Mouse (Mus musculus) layer of hippocampus, adult 11-12 months (tissue): Measurements from ENCODE around the gene Slco4a1.

ENCODE experiments used
- DNase-seq: peaks from one replicate; pipeline ENCODE4 v3.0.0; 2022; ENCODE audit warnings: low spot score

Gene Slco4a1

DNA sequence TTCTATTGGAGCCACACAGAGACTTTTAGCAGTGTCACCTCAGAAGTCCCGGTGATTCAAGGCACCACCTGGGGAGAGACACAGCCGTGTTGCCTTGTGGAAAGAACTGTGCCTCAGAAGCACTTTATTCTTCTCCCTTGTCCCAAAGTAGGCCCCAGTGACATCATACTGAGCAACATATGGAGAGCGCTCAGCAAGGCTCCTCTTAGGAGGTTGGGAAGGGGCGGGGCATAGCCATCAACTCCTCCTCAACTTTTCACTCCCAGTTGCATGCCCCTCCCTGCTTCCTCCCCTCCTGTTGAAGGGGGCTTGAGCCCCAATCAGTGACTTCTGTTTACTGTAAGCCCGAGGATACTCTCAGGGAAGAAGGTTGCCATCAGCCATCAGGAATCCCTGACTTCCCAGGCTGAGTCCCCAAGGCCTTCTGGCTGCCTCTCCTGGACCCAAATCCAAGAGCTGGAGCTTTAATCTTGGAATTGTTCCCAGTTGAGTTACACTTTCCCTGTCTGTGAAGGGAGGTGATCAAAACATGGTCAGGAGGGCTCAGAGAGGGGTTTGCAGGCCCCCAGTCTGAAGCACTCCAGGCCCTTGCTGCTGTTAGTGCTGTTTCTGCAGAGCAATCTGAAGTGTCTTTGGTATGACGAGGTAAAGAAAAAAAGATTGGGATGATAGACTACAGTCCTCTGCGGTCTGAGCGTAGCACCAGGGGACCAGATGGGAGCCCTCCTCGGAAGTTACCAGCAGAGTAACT is 45.3 kb downstream of the Slco4a1 start:
- DNase-seq = no peak

DNA sequence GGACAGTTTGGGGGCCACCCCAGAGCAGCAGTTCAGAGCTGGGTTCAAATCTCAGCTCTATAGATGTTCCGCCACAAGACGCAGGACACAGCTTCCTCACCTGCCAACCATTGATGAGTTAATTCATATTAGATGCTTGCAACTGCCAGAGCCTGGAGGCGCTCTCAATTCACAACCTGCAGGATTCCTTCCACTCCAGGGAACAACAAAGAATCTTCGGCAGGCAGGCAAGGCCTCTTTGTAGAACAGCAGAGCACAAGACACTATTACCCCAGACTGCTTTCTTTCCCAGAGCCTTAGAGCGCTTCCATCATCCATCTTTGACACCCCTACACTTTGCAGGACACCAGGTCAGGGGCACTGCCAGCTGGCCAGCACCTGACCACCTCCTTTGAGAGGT is 50.2 kb downstream of the Slco4a1 start:
- DNase-seq = no peak

GRCm38 (mm10) chr2:180508455-180509115 is 52.5 kb downstream of the Slco4a1 start:
- no peak for DNase-seq

- DNase-seq = no peak
Observed at GRCm38 (mm10) chr2:180510867-180511266, 54.8 kb downstream of the Slco4a1 start.

DNA sequence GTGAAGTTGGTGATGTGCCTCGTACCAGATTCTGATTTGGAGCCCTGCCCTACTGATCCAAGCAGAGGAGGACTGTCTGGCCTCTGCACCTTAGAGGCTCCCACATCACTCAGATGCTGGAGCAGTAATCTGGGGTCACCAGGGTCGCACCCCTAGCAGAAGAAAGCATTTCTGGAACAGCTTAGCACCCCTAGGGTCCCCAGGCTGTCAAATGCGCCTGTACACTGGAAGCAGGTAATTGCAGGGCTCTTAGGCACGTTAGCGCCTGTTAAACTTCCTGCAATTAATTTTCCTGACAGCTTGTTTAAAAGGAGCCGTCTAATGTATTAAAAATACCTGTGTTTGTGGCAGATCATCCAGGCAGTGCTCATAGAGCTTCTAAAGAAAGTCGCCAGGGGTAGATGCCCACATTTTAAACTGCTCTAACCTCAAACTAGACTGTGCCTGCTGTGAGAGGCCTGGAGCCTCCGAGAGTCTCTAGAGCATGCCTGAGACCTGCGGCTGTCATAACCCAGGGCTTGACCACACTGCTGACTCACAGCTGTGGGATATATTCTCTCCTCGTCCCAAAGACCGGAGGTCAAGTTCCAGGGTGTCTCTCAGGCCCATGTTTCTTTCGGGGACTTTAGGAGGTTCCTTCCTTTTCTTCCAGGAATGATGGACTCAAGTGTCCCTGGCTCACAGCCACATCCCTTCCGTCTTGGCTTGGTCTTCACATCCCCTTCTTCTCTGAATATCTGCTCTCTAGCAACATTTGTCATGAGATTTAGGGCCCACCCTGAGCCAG is 56.0 kb downstream of the Slco4a1 start:
- no peak for DNase-seq

DNA sequence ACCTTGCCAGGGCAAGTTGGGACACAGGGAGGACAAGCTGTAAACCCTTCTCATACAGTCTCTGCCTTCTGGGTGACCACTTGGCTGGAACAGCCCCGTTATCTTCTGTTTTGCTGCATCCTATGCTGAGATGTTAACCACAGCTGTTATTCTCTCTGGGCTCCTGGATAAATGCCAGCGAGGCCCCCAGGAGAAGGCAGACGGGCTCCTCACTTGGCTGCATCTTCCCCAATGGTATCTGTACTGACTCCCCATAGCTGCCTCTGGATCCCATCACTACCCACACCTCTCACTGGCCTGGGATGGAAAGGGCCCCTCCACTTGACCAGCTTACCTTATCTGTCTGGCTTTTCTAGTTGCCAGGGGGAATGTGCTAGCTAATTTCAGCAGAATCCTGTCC is 57.0 kb downstream of the Slco4a1 start:
- DNase-seq = no peak

- DNase-seq = no peak
Observed at GRCm38 (mm10) chr2:180513835-180514234, 57.8 kb downstream of the Slco4a1 start.

DNA sequence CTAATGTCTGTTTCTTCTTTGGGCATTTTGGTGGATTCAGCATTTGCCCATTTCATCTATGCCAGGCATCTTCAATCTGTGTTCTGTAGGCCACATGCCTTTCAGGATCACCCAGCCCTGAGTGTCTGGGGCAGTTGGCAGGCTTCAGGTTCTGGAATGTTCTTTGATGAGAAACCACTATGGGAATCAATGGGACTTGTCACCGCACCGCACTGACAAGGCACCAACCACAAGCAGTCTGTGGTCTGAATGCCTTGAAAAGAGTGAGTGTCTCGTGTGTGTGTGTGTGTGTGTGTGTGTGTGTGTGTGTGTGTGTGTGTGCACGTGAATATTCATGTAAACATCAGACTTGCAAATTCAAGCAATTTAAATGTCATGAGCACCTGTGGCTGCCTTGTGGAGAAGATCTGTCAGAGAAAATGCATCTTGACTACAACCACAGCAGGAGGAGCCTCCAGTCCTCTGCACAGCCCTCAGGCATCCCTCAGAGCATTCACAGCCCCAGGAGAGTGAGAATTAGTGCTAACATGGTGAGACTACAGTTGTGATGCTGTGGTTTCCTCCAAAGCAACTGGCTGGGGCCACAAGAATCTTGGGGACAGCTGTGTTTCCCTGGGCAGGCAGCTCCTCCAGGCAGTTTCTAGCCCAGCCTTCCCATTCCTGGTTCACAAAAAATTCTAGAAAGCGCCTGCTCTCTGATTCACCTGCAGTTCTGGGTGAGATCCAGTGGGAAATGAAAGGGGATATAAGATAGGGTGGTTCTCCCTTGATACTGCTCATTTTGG is 65.6 kb downstream of the Slco4a1 start:
- no peak for DNase-seq

DNA sequence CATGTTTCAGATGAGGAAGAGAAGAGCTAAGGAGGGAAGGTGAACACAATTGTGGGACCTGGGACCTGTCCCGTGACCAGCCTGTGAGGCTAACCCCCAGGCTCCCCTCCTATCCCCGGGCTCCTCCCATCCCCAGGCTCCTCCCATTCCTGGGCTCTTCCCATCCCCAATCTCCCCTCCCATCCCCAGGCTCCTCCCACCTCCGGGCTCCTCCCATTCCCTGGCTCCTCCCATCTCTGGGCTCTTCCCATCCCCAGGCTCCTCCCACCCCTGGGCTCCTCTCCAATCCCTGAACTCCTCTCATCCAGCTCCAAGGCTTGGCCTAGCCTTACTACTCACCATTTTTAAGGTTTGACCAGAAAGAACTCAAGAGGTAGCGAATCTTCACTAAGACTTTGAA is 66.8 kb downstream of the Slco4a1 start:
- no peak for DNase-seq
